Mouse (Mus musculus): ENCODE results near the gene Lcp1. TPM values are rescaled to one million over a fixed set of nuclear protein-coding genes. Genes with fewer than 3 reads are reported as not detected.
A peak's percentile ranks its signal among the peaks of the same experiment; 100 is the strongest.

Gene Lcp1
- total RNA-seq, 2 experiments from 2014 or later = 8.5 to 8.8 TPM

- DNase-seq (ENCODE audit: low spot score in 2 of 2) = no peak
Measured at GRCm38 (mm10) chr14:75197660-75198059, 66.8 kb downstream of the Lcp1 start.

- no peak for DNase-seq (ENCODE audit: low spot score in 2 of 2)
Measured at GRCm38 (mm10) chr14:75205363-75206051, 74.6 kb downstream of the Lcp1 start.

GRCm38 (mm10) chr14:75206307-75206706 lies 75.4 kb downstream of the Lcp1 start:
- DNase-seq (ENCODE audit: low spot score in 2 of 2) = no peak

GRCm38 (mm10) chr14:75208572-75209151 lies 77.8 kb downstream of the Lcp1 start:
- DNase-seq (ENCODE audit: low spot score in 2 of 2) = no peak

- DNase-seq (ENCODE audit: low spot score in 2 of 2) = no peak
Measured at GRCm38 (mm10) chr14:75213752-75214151, 82.9 kb downstream of the Lcp1 start.

GRCm38 (mm10) chr14:75218843-75219242 lies 87.9 kb downstream of the Lcp1 start:
- no peak for DNase-seq (ENCODE audit: low spot score in 2 of 2)

- DNase-seq (ENCODE audit: low spot score in 2 of 2) = no peak
Measured at GRCm38 (mm10) chr14:75219250-75219913, 88.5 kb downstream of the Lcp1 start.

GRCm38 (mm10) chr14:75222386-75222785 lies 91.5 kb downstream of the Lcp1 start:
- no peak for DNase-seq (ENCODE audit: low spot score in 2 of 2)

GRCm38 (mm10) chr14:75227453-75228084 lies 96.7 kb downstream of the Lcp1 start:
- no peak for DNase-seq (ENCODE audit: low spot score in 2 of 2)

- peak; percentile 22 to 45 for DNase-seq (ENCODE audit: low spot score in 2 of 2)
Measured at GRCm38 (mm10) chr14:75229834-75230233, 98.9 kb downstream of the Lcp1 start.

GRCm38 (mm10) chr14:75233070-75233469 lies 102.2 kb downstream of the Lcp1 start:
- DNase-seq (ENCODE audit: low spot score in 2 of 2) = no peak

GRCm38 (mm10) chr14:75235552-75235951 lies 104.7 kb downstream of the Lcp1 start:
- no peak for DNase-seq (ENCODE audit: low spot score in 2 of 2)

- peak; percentile 41 to 57 for DNase-seq (ENCODE audit: low spot score in 2 of 2)
Measured at GRCm38 (mm10) chr14:75235955-75236635, 105.2 kb downstream of the Lcp1 start.

GRCm38 (mm10) chr14:75236636-75237003 lies 105.7 kb downstream of the Lcp1 start:
- DNase-seq (ENCODE audit: low spot score in 2 of 2) = no peak

- DNase-seq (ENCODE audit: low spot score in 2 of 2) = no peak
Measured at GRCm38 (mm10) chr14:75237096-75237495, 106.2 kb downstream of the Lcp1 start.

GRCm38 (mm10) chr14:75238054-75238692 lies 107.3 kb downstream of the Lcp1 start:
- DNase-seq (ENCODE audit: low spot score in 2 of 2) = no peak

GRCm38 (mm10) chr14:75242087-75242486 lies 111.2 kb downstream of the Lcp1 start, which contains the start of gene Cpb2:
Cpb2 (plus strand) TSS chr14:75242287.
- DNase-seq (ENCODE audit: low spot score in 2 of 2) = no peak

GRCm38 (mm10) chr14:75246024-75247000 lies 115.4 kb downstream of the Lcp1 start:
- DNase-seq (ENCODE audit: low spot score in 2 of 2) = peak in 1 of 2 experiments; percentile 13

- DNase-seq (ENCODE audit: low spot score in 2 of 2) = no peak
Measured at GRCm38 (mm10) chr14:75250432-75250831, 119.5 kb downstream of the Lcp1 start.

- DNase-seq (ENCODE audit: low spot score in 2 of 2) = no peak
Measured at GRCm38 (mm10) chr14:75256521-75256920, 125.6 kb downstream of the Lcp1 start.
